Mouse (Mus musculus) left cerebral cortex, adult 18-20 months (tissue): ENCODE data around the gene Slc10a1. TPM values are rescaled to one million over a fixed set of nuclear protein-coding genes. Genes with fewer than 3 reads are reported as not detected.

Source experiments
- DNase-seq, 2 experiments: peaks; one replicate each; pipeline ENCODE4 v3.0.0; 2021 to 2022; ENCODE audit warnings: low spot score in 2 of 2, mixed read lengths in 1 of 2
- long read RNA-seq, 2 experiments: library from polyadenylated mRNA; stranded (forward); transcript quantifications; one replicate each; pipeline ENCODE4 v2.0.0; 2021
- total RNA-seq, 2 experiments: library from RNA; stranded (reverse); gene quantifications; 2 replicates each; pipeline ENCODE4 v1.2.3; 2021

The Slc10a1 gene
- total RNA-seq, result not detected
- long read RNA-seq, experiment 1, result 0 reads
- long read RNA-seq, experiment 2, result 0 reads

DNA sequence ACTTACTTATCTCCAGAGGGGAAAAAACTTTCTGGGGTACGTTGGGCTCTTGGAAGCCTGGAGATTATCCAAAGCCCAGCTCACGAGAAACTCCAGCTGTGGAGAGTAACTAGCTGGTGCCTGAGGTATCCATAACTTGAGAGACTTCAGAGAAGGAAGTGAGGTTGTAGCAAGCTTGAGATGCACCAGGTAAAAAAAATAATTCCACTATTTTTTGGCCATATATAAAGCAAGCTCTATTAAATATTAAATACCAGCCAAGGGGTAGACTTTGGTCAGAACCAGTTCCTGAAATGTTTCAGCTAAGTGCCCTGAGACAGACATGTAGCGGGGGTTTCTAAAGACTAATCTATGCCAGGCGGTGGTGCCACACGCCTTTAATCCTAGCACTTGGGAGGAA is at the start of gene Slc10a1:
Slc10a1 (minus strand) TSS at position 101 of the 400 bp plus-strand sequence.
- DNase-seq, result no peak

DNA sequence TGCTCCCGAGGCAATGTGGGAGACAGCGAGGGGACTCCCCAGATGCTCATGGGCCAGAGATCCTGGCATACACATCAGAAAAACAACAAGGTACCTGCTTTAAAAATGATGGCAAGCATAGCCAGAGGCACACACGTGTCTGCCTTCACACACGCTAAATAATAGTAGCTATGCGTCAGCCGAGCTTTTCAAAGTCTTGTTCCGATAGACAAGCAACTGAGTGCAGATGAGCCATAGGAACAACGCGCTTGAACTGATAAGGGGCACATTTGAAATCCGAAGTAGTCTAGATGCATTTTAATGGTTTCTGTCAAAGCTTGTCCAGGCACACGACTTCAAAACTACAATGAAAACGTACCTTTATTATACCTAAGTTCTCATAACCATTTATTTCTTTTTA is 49.1 kb upstream of the Slc10a1 start:
- DNase-seq, result no peak

DNA sequence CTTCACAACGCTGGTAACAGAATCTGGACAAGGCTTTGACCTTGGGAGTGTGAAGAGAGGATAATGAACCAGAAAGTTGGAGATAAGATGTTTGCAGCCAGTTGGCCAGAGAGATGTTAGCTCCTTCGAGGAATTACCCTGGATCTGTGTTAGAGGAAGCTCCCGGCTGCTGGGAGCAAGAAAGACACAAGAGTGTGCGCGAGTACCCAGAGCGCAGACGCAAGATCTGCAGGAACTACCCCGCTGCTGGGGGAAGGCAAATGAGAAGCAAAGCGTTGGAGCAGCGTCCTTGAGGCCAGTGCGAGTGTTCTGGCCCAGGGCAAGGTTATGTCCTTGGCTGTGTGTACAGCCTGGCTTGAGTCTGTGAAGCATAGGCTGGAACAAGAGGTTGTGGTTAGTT is 45.0 kb upstream of the Slc10a1 start:
- no peak for DNase-seq

DNA sequence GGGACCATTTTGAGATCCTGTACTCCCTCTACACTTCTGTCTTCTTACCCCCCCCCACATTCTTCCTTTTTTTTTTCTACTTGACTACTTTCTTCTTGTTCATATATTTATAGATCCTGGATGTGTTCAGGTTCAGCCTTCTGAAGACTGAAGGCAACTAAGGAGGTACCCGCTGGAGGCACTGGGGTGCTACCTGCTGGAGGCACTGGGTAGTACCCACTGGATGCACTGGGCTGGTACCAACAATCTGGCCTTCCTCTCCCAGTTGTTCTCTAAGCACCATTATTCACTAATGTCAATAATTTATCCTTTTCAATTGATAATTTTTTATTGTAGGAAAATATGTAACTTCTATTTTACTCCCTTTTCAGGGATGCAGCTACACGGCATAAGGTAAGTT is 43.5 kb upstream of the Slc10a1 start:
- DNase-seq, result no peak

DNA sequence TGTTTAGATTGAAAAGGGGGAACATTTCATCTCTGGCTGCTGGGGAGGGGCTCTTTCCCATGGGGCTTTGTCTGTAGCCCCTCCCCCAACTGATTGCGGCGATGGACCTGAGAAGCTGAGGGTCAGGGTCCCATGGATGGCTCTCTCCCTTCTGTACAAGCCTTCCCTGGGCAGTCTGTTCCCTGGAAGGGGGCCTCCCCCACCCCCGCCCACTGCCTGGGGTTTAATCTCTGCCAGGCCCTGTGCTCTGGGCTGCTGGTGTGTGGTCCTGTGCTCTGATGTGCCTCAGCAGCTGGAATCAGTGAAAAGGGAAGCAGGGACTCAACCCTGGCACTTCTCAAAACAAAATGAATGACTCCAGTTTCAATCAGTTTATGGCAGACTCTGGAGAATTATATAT is 41.3 kb upstream of the Slc10a1 start:
- no peak for DNase-seq

DNA sequence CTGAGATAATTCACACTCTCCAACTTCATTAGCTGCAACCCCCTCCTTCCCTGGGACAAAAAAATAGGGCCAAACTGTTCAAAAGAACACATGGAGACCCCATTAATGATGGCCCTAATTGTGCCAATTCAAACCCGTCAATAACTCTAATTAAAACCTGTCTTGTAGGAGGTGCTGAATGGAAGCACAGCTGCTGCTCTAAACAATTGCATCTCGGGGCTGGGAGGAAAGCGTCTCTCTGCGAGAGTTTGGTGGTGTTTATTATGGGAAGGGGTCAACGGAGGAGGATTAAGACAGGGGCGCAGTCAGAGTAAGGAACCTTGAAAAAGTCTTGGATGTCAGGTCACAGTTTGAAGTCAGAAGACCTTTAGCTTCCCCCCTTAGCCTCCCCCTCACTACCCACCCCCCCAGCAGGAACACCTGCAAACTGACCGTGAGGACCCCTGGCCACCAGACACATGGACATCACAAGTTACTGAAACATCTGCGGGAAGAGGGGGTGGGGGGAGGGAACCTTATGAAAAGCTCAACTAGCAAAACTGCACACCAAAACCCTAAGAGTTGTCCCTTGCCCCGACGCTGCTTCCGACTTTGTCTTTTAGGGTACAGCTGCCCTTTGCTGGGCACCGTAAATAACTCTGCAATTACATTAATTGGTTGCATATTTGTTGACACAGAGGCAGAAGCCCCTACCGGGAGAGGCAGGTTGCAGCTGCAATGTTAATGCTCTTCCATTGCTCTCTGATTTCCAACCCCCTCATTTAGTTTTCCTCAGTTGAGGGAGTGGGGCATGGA is 34.5 kb upstream of the Slc10a1 start:
- no peak for DNase-seq

DNA sequence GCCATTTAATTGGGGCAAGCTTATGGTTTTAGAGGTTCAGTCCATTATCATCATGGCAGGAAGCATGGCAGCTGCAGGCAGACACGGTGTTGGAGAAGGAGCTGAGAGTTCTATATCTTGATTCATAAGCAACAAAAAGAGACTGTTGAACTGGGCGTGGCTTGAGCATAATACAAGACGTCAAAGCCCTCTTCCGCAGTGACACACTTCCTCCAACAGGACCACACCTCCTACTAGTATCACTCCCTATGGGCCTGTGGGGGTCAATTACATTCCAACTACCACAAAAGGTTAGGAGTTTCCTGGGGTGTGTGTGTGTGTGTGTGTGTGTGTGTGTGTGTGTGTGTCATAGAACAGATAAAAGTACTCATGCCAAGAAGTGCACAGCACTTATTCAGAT is 32.4 kb upstream of the Slc10a1 start:
- DNase-seq, result no peak

DNA sequence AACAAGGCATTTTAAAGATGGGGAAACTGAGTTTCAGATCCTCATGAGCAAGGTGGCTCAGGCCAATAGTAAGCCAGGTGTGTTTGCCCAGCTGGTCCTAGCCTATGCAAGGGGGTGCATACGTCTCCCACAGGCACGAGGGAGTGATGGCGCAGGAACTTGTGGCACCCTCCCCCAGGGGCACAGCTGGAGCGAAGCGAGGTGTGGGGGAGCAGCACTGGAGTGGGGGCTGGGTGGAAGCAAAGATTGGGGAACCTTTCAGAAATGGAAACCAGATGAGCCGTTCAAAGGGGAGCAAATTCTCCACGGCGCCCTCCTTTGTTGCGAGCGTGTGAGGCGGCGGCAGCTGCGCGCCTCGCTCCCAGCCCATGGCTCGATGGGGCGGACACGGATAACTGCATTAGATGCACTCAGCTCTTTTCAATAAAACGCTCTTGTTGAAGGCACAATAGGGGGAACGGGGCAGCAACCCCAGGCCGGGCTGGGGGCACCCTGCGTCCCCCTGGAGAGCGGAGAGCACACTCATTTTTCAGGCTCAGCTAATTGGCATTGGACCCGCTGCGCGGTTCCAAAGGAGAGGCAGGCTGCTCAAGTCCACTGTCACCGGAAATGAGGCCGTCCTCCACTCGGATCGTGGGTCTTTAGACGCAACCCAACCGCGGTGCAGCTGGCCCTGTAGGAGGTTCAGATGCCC is 30.2 kb upstream of the Slc10a1 start:
- no peak for DNase-seq

DNA sequence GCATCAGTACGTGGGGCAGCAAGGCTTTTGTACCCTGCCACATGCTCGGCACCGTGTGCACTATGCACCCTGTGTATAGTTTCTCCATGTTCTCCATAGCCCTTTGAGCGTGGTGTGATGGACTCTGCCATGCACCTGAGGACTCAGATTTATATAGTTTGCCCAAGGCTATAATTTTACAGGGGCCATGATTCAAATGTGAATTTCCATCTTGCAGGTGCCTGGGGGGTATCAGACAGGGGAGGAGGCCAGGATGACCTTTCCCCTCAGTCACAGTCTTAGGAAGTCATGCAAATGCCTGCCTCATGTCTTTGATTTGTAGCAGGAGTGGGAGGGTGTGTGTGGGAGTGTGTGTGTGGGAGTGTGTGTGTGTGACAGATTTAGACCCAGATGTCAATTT is 29.1 kb upstream of the Slc10a1 start:
- DNase-seq, result no peak

DNA sequence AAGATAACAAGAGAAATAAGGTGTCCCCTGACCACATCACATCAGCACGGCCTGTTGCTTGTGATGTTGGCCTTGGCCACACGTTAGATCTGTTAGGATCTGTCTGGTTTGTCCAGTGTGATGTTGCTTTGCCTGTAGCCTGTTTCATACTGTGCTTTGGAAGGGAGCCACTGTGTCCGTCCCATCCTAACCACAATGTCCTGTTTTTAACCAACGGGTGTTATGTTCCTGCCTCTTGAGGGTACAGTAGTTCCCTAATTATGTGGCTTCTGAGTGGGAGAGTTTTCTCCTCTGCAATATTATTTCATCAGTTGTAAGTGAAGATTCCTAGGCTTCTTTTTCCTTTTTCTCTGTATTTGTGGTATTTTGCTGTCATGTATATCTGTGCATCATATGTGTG is 26.8 kb upstream of the Slc10a1 start:
- no peak for DNase-seq

DNA sequence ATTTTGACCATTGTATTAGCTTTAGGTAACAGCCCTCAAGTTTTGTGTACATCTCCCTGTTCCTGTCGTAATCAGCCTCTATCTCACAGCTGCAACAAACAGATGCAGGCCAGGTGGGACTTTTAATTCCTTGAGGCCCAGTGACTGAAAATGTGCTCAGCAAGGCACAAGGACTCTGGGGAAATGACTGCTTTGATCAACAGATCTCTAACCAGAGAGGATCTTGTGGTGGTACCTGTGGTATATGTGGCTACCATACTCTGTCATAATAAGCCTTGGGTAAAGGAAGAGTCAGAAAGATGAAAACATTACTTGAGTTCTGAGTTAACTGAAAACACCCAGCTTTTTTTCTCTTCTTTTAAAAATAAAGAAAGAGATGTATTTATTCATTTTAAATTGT is 25.3 kb upstream of the Slc10a1 start:
- no peak for DNase-seq

DNA sequence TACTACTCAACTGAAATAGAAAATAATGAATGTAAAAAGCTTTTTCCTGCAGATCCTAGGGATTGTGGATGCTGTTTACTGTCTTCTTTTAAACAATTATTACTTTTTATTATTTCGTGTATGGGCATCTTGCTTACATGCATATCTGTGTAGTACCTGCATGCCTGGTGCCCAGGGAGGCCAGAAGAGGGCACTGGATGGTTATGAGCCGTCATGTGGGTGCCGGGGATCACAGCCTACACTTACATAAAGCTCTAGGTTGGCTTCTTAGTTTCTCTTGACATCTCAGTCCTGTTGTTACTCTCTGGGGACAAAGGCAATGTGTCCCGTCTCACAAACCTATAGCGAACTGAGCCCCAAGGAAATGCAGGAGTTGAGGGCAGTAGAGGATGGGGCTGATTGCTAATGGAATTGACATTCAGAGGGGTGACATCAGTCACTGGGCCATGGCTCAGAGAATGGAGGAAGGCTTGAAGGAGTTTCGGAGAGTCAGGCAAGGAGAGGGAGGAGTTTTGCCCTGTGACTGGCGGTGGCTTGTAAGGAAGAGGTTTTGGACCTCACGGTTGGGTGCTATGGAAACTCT is 24.1 kb upstream of the Slc10a1 start:
- DNase-seq, result no peak

DNA sequence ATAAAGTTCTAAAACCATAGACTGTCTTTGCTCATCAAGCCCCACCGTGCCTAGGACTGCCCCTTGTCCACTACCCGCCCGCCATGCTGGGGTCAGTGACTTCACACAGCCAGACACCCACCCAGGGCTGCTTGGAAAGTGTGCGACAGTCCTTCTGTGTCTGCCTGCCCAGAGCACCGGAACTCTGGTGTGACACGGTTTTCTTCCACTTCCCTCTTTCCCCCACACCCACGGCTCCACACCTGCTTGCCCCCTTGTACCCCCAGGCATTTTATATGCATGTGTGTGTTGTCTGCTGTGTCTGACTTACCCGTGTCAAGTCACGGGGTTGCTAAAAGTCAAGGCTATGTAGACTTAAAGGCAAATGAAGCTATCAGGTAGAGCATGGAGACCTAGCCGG is 23.3 kb upstream of the Slc10a1 start:
- no peak for DNase-seq

DNA sequence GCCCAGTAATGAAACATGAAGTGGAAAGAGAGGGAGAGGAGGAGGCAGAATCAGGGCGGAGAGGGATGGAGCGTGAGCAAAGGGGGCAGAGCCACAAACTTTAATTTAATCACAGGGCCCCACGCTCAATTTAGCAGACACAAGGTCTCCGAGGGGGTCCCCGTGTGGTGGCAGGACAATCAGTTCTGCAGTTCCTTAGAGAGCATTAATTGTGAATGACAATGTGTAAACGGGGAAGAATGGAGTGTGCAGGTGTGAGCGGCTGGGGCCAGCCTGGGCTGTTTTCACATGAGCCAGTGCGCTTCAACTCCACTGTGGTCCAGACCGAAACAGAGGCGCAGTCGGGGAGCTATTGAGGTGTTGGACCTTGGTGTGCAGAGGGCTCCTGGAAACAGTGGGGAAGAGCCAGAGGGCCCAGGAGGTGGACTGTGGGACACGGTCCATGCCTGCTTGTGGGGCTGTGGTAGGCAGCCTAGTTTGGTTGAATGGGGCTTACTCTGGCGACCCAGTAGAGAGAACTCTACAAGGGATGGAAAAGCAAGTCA is 22.5 kb upstream of the Slc10a1 start:
- no peak for DNase-seq

DNA sequence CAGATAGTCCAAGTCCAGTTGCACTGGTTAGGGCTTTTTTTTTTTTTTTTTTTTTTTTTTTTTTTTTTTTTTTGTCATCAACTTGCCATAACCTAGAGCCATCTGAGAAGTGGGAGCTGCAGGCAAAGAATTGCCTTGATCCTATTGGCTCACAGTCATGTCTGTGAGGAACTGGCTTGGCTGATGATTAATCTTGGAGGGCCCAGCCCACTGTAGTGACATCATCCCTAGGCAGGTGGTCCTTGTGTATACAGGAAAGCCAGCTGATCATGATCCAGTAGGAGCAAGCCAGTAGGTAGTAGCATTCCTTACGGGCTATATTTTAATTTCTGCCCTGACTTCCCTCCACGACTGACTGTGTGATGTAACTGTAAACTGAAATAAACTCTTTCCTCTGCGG is 19.8 kb upstream of the Slc10a1 start:
- DNase-seq, result no peak

DNA sequence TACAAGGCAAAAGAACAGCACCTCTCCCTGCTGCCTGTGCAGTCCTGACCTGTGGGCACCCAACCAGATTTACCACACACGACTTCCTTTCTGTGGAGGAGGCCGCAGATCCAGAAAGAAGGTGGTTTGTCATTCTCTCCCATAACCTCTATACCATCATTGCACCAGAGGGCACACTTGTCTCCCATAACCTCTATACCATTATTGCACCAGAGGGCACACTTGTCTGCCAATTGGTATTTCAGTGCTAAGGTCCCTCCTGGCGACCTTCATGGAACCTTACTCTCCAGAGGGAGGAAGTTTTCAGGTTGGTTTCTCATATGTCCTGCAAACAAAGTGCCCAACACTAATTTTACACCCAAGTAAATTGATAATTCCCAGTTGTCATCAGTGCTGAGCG is 18.1 kb upstream of the Slc10a1 start:
- no peak for DNase-seq

DNA sequence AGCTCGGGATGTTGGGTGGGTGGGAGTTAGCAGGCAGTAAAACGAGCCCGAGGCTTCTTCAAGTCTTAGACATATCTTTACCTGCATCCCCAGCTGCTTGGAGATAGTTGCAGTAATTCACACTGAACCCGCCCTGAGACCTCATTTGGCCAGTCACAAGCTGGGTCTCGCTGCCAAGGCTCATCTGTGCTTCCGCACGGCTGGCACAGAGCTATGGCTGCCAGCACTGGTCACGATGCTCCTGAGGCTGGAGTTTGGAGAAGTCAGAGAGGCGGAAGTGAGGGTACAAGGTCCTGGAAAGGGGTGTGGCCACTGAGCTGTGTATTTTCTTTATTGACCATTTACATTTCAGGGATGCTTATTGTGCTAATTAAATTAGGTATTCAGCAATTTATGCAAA is 15.2 kb upstream of the Slc10a1 start:
- DNase-seq, result no peak

DNA sequence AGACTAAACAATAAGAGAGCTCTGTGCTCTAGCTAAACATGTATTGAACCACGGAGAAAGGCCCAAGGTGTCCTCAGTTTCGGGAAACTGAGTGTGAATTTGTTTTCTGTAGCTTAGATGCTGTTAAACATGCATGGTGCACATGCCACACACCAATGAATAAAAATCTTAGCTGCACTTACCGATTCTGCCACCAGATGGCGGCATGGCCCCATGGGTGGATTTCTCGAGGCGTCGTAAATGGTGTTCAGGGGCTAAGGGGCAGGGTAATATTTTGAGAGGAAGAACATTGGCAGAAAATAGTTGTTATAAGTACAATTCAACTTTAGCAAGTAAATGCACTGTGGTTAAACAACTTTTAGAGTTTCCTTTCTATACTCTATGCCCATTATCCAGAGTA is 13.8 kb upstream of the Slc10a1 start:
- DNase-seq, result peak; percentile 78 to 82

DNA sequence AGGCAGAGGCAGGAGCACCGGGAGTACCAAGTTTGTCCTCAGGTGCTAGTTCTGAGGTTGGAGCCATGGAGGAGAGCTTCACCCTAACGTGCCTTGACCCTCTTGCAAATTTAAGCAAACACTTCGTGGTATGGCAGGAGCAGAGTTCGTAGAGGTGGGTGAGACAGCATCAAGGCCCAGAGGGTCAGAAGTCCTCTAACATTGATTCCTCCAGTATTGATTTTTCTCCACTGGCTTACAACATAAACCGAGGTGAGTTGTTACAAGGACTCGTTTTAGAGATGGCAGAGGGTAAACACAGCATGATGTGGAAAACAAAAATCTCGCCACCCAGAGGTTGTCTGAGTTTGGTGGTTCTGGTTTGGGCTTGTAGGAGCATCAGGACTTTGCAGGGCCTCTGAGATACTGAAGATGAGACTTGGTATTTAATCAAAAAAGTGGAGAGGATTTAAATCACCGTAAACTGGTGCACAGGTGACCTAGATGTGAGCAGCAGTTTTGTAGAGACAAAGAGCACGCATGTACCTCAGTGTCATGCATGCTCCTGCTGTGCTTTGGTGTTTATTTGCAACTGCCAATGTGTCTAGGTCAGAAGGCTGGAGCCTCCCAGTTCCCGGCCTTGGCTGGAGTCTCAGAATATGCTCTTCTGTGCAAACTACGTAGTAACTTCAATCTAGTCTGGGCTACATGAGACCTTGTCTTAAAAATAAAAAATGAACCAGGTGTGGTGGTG is 7.6 kb upstream of the Slc10a1 start:
- no peak for DNase-seq

DNA sequence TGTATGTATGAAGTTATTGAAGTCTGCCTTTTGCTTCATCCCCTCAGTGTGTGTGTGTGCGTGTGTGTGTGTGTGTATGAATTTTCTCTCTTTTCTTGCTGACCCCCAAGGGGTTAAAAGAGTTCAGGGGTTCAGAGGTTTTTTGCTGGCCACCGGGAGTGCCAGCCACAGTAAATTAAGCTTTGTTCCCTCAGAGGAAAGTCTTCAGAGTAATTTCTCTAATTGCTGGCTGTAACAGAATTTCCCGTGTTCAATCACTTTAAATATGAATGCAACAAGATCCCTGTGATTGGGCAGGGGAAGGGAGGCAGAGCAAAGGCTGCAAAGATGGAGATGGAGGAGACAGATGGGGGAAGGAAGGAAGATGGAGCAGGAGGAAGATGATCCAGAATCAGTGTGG is 3.3 kb upstream of the Slc10a1 start:
- no peak for DNase-seq

DNA sequence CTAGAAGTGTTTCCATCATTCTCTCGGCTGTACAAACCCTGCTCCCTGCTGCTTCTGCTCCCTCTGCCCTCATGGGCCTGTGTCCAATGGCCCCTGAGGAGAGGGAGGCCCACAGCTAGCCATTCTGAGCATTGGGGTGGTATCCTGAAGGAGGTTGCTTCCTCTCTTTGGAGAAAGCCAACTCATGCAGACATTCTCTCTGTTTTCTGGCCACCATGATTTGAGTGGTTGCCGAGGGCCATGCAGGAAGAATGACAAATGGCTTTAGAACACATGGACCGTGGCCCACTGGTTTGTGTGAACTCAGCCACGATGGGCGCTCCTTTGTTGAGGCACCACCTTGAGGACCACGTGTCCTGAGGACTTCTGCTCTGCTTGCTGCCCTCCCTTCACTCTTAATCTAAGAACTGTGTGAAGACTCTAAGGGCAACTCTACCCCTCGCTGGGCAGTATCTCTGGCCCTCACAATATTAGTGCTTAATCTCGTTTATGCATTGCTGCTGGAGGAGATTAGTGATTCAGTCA is 1.7 kb upstream of the Slc10a1 start:
- DNase-seq, result no peak
